Mouse (Mus musculus) ES-E14 (cell line): ENCODE data around the gene Tmcc2. TPM values are rescaled to one million over a fixed set of nuclear protein-coding genes. Genes with fewer than 3 reads are reported as not detected.

ENCODE experiments used
- DNase-seq: peaks from one replicate; pipeline ENCODE4 v3.0.0-alpha.2; 2013; ENCODE audit warnings: low read depth, low spot score
- H3K27ac ChIP-seq: 2 replicates; pipeline ENCODE4 v1.5.1; 2012; ENCODE audit warnings: low read depth, mild to moderate bottlenecking, low read length, moderate library complexity, mixed read lengths; ENCODE audit not compliant: poor library complexity, insufficient read depth, severe bottlenecking
- H3K36me3 ChIP-seq: 2 replicates; pipeline ENCODE4 v1.6.1; 2012; ENCODE audit warnings: mild to moderate bottlenecking, low read length, moderate library complexity, mixed read lengths; ENCODE audit not compliant: control insufficient read depth, poor library complexity, insufficient read depth, severe bottlenecking
- H3K4me1 ChIP-seq, 2 experiments: fragments of 150-350 bp in 1 of 2; sonication (generic) in 1 of 2; 2 replicates each; pipeline ENCODE4 v1.6.1; 2012; ENCODE audit warnings: low read length in 2 of 2, mild to moderate bottlenecking in 1 of 2, mixed read lengths in 1 of 2; ENCODE audit not compliant: control insufficient read depth in 2 of 2, insufficient read depth in 2 of 2, poor library complexity in 1 of 2
- H3K4me3 ChIP-seq, 2 experiments: fragments of 150-350 bp in 1 of 2; sonication (generic) in 1 of 2; 2 replicates each; pipeline ENCODE4 v1.5.1; 2012; ENCODE audit warnings: low read length in 2 of 2, low read depth in 1 of 2, mild to moderate bottlenecking in 1 of 2, mixed read lengths in 1 of 2; ENCODE audit not compliant: insufficient read depth in 1 of 2, poor library complexity in 1 of 2, severe bottlenecking in 1 of 2
- H3K9ac ChIP-seq: 2 replicates; pipeline ENCODE4 v1.6.1; 2012; ENCODE audit warnings: low read depth, mild to moderate bottlenecking, low read length, mixed read lengths; ENCODE audit not compliant: poor library complexity, insufficient read depth, severe bottlenecking
- H3K9me3 ChIP-seq: fragments of 150-350 bp; sonication (generic); 2 replicates; pipeline ENCODE4 v1.6.1; 2012; ENCODE audit warnings: low read depth, mild to moderate bottlenecking, low read length; ENCODE audit not compliant: control insufficient read depth, insufficient read depth
- CHD2 ChIP-seq: IDR thresholded peaks from 2 replicates; pipeline ENCODE4 v1.6.1; 2014; ENCODE audit warnings: mild to moderate bottlenecking, low read depth, low read length, inconsistent platforms
- HCFC1 ChIP-seq: IDR thresholded peaks from 2 replicates; pipeline ENCODE4 v1.6.1; 2012; ENCODE audit warnings: low read length, inconsistent platforms, borderline replicate concordance; ENCODE audit not compliant: insufficient read depth
- MAFK ChIP-seq: IDR thresholded peaks from 2 replicates; pipeline ENCODE4 v1.6.1; 2014; ENCODE audit warnings: mild to moderate bottlenecking, low read depth, low read length, inconsistent platforms; ENCODE audit not compliant: insufficient read depth
- ZC3H11A ChIP-seq: IDR thresholded peaks from 2 replicates; pipeline ENCODE4 v1.6.1; 2012; ENCODE audit warnings: low read depth, mild to moderate bottlenecking, inconsistent platforms, low read length, borderline replicate concordance
- ZNF384 ChIP-seq: IDR thresholded peaks from 2 replicates; pipeline ENCODE4 v1.6.1; 2012; ENCODE audit warnings: low read depth, low read length, inconsistent platforms
- in situ Hi-C, 2 experiments: fragments of 600-800 bp; cut with MboI; formaldehyde crosslinking; loops; one replicate each; pipeline ENCODE4 v1.15.1; 2025; ENCODE audit warnings: low sequenced_read_pairs in 2 of 2, inconsistent platforms in 1 of 2; ENCODE audit not compliant: unreplicated experiment in 2 of 2
- total RNA-seq: library from RNA; depleted of rRNA; stranded (reverse); fragments of 300-350 nt; gene quantifications from 2 replicates; pipeline ENCODE4 v1.2.3, GENCODE M21; 2012

The Tmcc2 gene
- total RNA-seq, 1 experiment = 7.9 TPM

GRCm38 (mm10) chr1:132370681-132371173, 20.4 kb downstream of the Tmcc2 start:
- TF ChIP-seq MAFK (no peak), CHD2 (no peak), ZC3H11A (no peak), HCFC1 (no peak), ZNF384 (no peak)
- no peak for DNase-seq
- no peaks in the 10 kb centered on the region for H3K9me3 ChIP-seq
- no peak overlapping the region for H3K27ac ChIP-seq
- no peak overlapping the region for H3K4me3 ChIP-seq
- no peaks in the 10 kb centered on the region for H3K36me3 ChIP-seq
- in situ Hi-C loops = no loop called here
- no peak overlapping the region for H3K9ac ChIP-seq
- peaks cover 0 to 25% of the 10 kb centered on the region in 2 experiments; a peak in 3 of 4 replicates for H3K4me1 ChIP-seq

GRCm38 (mm10) chr1:132367692-132368506, 23.2 kb downstream of the Tmcc2 start:
- H3K27ac ChIP-seq = no peak overlapping the region

GRCm38 (mm10) chr1:132366937-132367336, 24.1 kb downstream of the Tmcc2 start:
- H3K4me1 ChIP-seq = peaks cover 0 to 17% of the 10 kb centered on the region in 2 experiments; a peak in 1 of 4 replicates
- no peak overlapping the region for H3K4me3 ChIP-seq
- H3K27ac ChIP-seq = no peak overlapping the region
- DNase-seq = no peak
- no peaks in the 10 kb centered on the region for H3K9me3 ChIP-seq
- TF ChIP-seq MAFK = no peak
- no peak for TF ChIP-seq ZC3H11A
- TF ChIP-seq ZNF384 = no peak
- no peak for TF ChIP-seq HCFC1
- TF ChIP-seq CHD2 = no peak
- H3K36me3 ChIP-seq = no peaks in the 10 kb centered on the region
- peak overlapping the region; percentile 26; the same call in 1 of the 2 replicates for H3K9ac ChIP-seq
- in situ Hi-C loops = no loop called here

More at GRCm38 (mm10) chr1:132367692-132368506, 23.2 kb downstream of the Tmcc2 start:
- H3K9ac ChIP-seq = 0 out of 2 replicates have a peak overlapping the region, but pooled peaks have one; percentile 12
- H3K4me3 ChIP-seq = no peak overlapping the region
- DNase-seq = peak; percentile 56
- in situ Hi-C loops = no loop called here
- peaks cover 0 to 17% of the 10 kb centered on the region in 2 experiments; a peak in 1 of 4 replicates for H3K4me1 ChIP-seq
- TF ChIP-seq ZC3H11A (peak; percentile 85), HCFC1 (no peak)
- H3K36me3 ChIP-seq = no peaks in the 10 kb centered on the region
- no peaks in the 10 kb centered on the region for H3K9me3 ChIP-seq

GRCm38 (mm10) chr1:132366235-132366634, 24.8 kb downstream of the Tmcc2 start:
- DNase-seq = no peak
- no peaks in the 10 kb centered on the region for H3K9me3 ChIP-seq
- peaks cover 0 to 12% of the 10 kb centered on the region in 2 experiments; a peak in 1 of 4 replicates for H3K4me1 ChIP-seq
- TF ChIP-seq ZC3H11A = no peak
- no peak for TF ChIP-seq CHD2
- no peak for TF ChIP-seq ZNF384
- no peak for TF ChIP-seq MAFK
- TF ChIP-seq HCFC1 = no peak
- H3K36me3 ChIP-seq = no peaks in the 10 kb centered on the region
- no peak overlapping the region for H3K4me3 ChIP-seq
- in situ Hi-C loops = no loop called here
- no peak overlapping the region for H3K27ac ChIP-seq
- H3K9ac ChIP-seq = no peak overlapping the region
